Mouse (Mus musculus) thymus, adult 2 months (tissue): ENCODE results near the gene Foxp2.

ENCODE experiments used
- CTCF ChIP-seq: fragments of 200-500 bp; IDR thresholded peaks from 2 replicates; pipeline ENCODE4 v1.5.1; 2012; ENCODE audit warnings: mild to moderate bottlenecking, control low read depth, low read length, moderate library complexity, borderline replicate concordance; ENCODE audit not compliant: control insufficient read depth, poor library complexity, insufficient read depth; ENCODE audit errors: extremely low read depth
- POLR2A ChIP-seq: fragments of 200-500 bp; IDR thresholded peaks from 2 replicates; pipeline ENCODE4 v1.6.1; 2012; ENCODE audit warnings: mild to moderate bottlenecking, low read length, control low read depth, moderate library complexity; ENCODE audit not compliant: control insufficient read depth, poor library complexity, insufficient read depth; ENCODE audit errors: extremely low read depth

GRCm38 (mm10) chr6:14900579-14901021, 549 bp upstream of the Foxp2 start:
- TF ChIP-seq CTCF, result no peak
- TF ChIP-seq POLR2A, result no peak
